Mouse (Mus musculus) cerebellum, postnatal 10 days (tissue): ENCODE measurements at regions not wholly inside any gene's neighbourhood (a gene's known extent, or its start where the extent isn't known, plus 50 kb on each side); places are given as distances from the start of the nearest gene placed in this dataset.

Experiments
- DNase-seq, 2 experiments: peaks; one replicate each; pipeline ENCODE4 v3.0.0; 2021; ENCODE audit warnings: mixed read lengths in 2 of 2

GRCm38 (mm10) chr12:90664436-90664835 is 73.8 kb downstream of the Dio2 start:
- no peak for DNase-seq

GRCm38 (mm10) chr12:90645452-90645851 is 92.8 kb downstream of the Dio2 start:
- DNase-seq = no peak

- DNase-seq = peak; percentile 8 to 17
Observed at GRCm38 (mm10) chr12:90643891-90644290, 94.3 kb downstream of the Dio2 start.

- peak; percentile 57 to 61 for DNase-seq
Observed at GRCm38 (mm10) chr12:90624856-90625255, 113.4 kb downstream of the Dio2 start.

- DNase-seq = peak; percentile 74 to 78
Observed at GRCm38 (mm10) chr12:90623426-90623825, 114.8 kb downstream of the Dio2 start.

GRCm38 (mm10) chr12:90608810-90609209 is 129.4 kb downstream of the Dio2 start:
- DNase-seq = no peak

- DNase-seq = peak; percentile 23 to 48
Observed at GRCm38 (mm10) chr12:90607894-90608293, 130.3 kb downstream of the Dio2 start.

GRCm38 (mm10) chr12:90580006-90580405 is 158.2 kb downstream of the Dio2 start:
- peak in 1 of 2 experiments; percentile 16 for DNase-seq

- DNase-seq = no peak
Observed at GRCm38 (mm10) chr12:90576103-90576502, 162.1 kb downstream of the Dio2 start.

- no peak for DNase-seq
Observed at GRCm38 (mm10) chr12:90571907-90572306, 166.3 kb downstream of the Dio2 start.

- peak; percentile 67 to 69 for DNase-seq
Observed at GRCm38 (mm10) chr12:90571506-90571905, 166.7 kb downstream of the Dio2 start.

- peak; percentile 74 to 76 for DNase-seq
Observed at GRCm38 (mm10) chr12:90566349-90566748, 171.9 kb downstream of the Dio2 start.

GRCm38 (mm10) chr12:90565051-90565450 is 173.2 kb downstream of the Dio2 start:
- peak in 1 of 2 experiments; percentile 25 for DNase-seq

- DNase-seq = peak in 1 of 2 experiments; percentile 19
Observed at GRCm38 (mm10) chr12:90564594-90564993, 173.6 kb downstream of the Dio2 start.

- no peak for DNase-seq
Observed at GRCm38 (mm10) chr12:90542361-90542760, 195.9 kb downstream of the Dio2 start.
